Mouse (Mus musculus) cerebral cortex, adult 2 months (tissue): ENCODE measurements around the gene Defa33.

Source experiments
- WGBS: fragments of 180-500 bp; shearing (Covaris S2); methylation state at CpG from one replicate; pipeline ENCODE4 v1.1.7; 2018; 5-methylcytosine and 5-hydroxymethylcytosine counted together

Defa33 gene

GRCm38 (mm10) chr8:21391511-21391910 is at the start of gene Defa33:
TSS of gene Defa33 (plus strand) at chr8:21391811.
- WGBS = no CpG with 5 or more reads among the region's 2 CpGs

GRCm38 (mm10) chr8:21378215-21378614 is 13.4 kb upstream of the Defa33 start, which contains the start of gene Defa2:
TSS of gene Defa2 (plus strand) at chr8:21378515.
- WGBS = no CpG with 5 or more reads among the region's 2 CpGs

DNA sequence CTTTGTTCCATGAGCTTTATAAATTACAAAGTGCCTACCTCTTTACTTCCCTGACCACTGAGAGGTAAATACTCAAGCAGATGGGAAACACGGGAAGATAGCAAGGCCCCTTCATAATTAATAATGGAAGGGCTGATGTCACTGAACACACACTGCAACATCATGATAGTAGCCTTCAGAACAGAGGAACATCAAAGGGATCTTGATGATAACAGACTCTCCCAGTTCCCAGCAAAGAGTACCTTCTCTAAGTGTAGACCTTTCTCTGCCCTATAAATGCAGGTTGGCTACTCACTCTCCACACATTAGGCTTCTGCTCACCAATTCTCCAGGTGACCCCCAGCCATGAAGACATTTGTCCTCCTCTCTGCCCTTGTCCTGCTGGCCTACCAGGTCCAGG is 35.5 kb downstream of the Defa33 start, which contains the start of gene Defa36:
Defa36 (plus strand) TSS at position 301 of the 400 bp plus-strand sequence.
- WGBS = no CpG with 5 or more reads among the region's 1 CpGs
